Mouse (Mus musculus) mouse embryonic stem cell (cell line): ENCODE data around the gene Mpc2.

Source experiments
- in situ Hi-C, 2 experiments: fragments of 300-500 bp; cut with MboI; formaldehyde crosslinking; loops; 1 replicate in 1 of 2; 3 replicates in 1 of 2; pipeline ENCODE4 v1.14.3; 2019 to 2020; ENCODE audit warnings: low sequenced_read_pairs in 2 of 2, low pct_unique_long_range_greater_than_20kb in 1 of 2, mixed read lengths in 1 of 2; ENCODE audit not compliant: unreplicated experiment in 1 of 2

The Mpc2 gene

DNA sequence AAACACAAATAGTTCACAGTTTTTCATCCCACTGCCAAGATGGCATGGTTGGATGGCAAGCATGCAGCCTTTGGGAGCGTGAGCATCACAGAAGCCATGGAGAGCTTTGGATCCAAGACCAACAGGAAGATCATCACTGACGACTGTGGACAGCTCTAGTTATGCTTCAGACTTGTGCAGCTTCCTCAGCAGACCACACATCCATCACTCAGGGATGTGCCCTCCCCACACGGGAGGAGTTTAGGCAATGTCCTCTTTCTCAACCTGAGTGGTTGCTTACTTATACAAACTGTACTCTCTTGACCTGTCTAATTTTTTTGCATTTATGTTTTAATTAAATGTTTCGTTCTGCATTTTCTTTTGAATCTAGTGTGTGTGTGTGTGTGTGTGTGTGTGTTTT, 28.8 kb downstream of the Mpc2 start:
- in situ Hi-C loops: no loop called here

DNA sequence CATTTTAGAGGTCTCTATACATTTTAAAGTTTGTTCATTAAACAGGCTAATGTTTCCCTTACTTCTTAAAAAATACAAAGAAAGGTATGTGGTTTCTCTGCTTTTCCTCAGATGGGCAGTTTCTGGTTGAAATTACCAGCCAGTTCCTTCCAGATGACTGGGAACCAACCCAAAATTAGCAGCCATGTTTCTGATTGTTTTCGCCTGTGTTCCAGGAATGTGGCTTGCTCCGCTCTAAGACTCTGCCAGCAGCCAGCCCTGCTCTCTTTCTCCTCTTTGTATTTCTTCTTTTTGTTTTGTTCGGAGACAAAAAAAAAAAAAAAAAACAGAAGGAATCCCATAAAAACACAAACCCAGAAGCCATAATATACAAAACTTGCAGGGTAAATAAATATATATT, 38.4 kb downstream of the Mpc2 start:
- in situ Hi-C loops: no loop called here

DNA sequence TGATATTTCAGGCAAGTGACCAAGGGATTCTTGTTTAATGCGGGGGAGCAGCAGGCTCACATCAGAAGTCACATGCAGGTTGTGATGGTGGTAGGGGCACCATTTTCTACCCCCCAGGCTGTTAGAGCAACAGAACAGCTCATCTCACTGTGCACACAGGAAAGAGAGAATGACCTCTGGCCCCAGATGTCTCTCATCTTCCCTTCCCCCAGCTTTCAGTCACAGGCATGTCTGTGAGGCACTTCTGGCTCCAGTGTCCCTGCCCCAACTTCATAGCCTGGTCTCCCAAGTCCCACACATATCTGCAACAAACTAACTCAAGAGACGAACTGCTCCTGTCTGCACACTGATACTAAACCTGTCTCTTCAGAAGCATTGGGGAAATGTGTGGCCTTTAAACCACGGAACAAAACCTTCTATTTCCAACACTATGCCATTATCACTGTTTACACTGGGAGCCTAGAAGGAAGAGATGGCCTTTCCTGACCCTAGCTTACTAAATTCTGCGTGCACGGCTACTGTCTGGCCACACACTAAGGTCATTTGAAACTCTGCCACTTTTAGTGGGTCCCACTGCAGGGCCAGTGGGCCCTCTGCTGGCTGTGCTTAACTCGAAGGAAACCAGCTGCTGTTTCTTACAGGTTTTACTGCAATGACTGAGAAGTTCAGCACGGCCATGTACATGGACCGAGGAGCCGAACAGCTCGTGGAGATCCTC, 43.0 kb downstream of the Mpc2 start:
- in situ Hi-C loops: no loop called here

DNA sequence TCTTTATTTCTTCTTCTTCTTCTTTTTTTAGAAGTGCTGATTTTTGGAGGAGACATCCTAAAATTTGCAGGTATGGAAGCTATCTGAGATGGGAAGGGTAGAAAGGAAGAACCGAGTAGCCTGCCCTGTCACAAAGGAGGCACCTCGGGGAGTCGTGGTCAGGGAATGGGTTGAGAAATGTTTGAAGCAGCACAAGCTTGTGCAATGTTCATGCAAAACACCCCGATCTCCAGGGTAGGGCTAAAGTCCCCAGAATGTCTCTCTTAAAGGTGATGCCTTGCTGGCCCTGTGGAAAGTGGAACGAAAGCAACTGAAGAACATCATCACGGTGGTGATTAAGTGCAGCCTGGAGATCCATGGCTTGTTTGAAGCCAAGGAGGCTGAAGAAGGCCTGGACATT, 45.9 kb downstream of the Mpc2 start:
- in situ Hi-C loops: no loop called here

DNA sequence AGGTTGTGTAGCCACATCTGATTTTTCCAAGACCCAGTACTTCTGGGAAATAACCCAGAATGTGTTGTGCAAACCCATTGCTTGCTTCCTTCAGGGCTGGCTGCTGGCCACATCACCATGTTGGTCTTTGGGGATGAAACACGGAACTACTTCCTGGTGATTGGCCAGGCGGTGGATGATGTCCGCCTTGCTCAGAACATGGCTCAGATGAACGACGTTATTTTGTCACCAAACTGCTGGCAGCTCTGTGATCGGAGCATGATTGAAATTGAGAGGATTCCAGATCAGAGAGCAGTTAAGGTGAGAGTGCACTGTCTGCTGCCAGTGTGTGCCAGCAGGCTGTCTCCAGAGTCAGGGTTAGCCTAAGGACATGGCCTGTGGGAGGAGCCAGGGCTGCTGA, 49.7 kb downstream of the Mpc2 start:
- in situ Hi-C loops: no loop called here

DNA sequence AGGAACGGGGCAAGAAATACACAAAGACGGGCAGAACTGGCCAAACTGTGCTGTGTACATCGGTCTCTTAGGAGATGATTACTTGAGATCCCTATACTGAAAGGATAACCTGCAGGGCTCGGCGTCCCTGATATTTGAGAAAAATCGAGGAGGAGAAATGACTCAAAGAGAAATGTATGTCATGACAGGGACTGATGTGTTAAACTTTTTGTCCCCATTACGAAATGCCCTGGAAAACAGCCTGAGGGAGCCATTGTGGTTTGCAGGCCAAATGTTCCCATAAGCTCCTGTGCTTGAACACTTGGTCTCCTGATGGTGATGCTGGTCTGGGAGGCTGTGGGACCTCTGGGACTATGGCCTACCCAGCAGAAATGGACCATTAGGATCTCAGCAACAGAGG, 60.3 kb downstream of the Mpc2 start:
- in situ Hi-C loops: no loop called here
